Mouse (Mus musculus): ENCODE measurements around the gene Dnph1.

Gene Dnph1

DNA sequence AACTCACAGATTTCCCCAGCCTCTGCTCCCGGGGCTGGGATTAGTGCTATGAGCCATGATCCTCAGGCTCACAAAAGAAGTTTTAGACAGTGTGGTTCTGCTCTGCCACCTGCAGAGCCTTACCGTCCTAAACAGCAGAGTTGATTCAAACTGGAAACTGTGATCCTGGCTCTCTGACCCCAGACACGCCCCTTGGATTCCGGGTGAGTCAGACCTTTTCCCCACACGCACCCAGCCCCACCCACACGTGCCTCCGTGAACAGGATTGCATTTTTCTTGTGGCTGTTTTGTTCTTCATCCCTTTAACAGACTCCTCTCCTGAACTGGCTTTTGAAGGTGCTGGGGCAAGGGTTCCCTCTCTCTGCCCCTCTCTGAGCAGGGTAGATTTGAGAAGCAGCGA, 1.4 kb downstream of the Dnph1 start:
- DNase-seq (ENCODE audit: extremely low read depth, insufficient read length, low spot score) = peak; percentile 79

DNA sequence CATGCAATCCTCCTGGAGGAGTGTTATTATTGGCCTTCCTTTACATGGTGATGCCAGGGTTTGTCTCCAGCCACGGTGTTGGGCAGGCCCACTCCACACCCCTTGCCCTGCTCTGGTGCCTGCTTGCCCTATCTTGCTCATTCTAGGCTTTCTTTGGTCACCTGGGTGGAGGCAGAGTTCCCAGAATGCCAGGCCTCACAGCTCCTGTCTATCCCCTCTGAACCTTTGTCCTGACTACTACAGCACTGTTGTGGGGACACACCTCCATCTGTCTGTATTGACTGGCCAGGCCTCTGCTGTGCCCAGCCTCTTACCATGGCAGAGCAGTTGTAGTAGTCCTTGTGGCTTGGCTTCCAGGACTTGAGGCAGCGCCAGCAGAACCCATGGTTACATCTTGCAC, 6.3 kb downstream of the Dnph1 start:
- DNase-seq (ENCODE audit: extremely low read depth, insufficient read length, low spot score) = no peak

DNA sequence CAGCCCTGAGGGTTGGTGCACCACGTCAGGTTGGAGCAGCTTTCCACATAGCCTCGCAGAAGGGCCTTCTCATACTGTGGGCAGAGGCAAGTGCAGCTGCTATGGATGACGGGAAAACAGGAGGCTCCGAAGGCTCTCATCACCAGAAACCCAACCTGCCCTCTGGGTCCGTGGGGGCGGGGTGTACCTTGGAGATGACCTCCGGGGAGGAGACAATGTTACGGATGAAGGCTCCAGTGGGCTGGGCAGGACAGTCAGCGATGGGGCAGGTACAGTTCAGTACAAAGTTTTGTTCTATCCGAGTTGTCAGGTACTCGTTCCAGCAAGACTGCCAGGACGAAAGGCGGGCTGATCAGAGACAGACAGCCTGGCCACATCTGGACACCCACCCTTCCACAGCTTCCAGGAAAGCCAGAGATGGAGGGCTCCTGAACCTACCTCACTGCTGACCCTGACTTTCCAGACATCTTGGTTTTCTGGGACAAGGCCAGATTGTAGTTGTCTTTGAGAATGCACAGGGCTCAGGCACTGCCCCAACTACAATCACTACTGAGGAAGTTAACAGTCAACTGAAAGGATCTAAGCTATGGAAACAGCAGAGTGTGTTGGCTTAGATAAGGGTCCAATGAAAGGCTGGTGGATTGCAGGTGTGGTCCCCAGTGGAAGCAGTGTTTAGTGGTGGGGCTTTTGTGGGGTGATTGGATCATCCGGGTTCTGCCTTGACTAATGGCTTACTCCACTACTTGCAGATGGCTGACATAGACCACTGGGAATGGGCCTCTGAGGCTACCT, 7.5 kb downstream of the Dnph1 start:
- DNase-seq (ENCODE audit: extremely low read depth, insufficient read length, low spot score) = no peak

DNA sequence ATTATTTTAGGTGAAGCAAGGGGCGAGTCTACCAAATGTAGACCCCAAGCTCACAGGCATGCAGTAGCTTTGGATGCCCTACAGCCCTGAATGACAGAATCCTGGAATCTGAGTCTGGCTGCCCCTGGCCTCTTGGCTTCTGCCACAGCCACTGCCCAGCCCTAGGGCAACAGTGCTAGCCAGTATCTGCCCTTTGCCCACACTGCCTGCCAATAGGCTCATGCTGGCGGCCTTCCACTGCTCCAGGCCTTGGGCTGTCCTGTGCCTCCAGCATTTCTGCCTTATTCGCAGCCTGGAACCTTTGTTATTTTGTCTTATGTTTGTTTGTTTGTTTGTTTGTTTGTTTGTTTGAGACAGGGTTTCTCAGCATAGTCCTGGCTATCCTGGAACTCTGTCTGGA, 9.1 kb downstream of the Dnph1 start:
- no peak for DNase-seq (ENCODE audit: extremely low read depth, insufficient read length, low spot score)

DNA sequence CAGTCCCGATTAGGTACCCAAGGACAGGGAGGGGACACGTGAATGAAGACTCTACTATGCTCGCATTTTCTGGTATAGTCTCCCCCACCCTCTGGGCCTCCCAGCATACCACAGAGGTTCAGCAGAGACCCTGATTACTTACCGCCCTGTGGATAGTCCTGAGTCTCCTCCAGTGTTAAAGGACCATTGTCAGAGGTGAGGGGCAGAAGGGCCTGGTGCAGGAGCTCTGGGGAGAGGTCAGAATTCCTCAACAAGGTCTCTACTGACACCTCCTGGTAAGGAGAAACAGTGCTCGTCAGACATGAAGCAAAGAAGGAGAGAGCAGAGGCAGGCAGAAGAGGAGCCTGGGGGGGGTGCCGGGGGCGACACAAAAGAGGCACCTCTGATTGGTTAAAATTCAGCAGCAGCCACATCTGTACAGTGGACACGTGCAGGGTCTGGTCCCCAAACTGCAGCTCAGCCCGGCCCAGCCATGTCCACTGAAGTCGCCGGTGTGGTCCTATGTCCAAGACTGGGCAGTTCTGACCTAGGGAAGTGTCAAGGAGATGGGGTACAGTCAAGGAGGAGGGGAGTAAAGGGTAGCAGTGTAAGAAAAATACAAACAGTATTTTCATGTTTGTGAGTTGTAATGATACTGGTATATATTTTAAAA, 14.7 kb downstream of the Dnph1 start:
- DNase-seq (ENCODE audit: extremely low read depth, insufficient read length, low spot score) = no peak

DNA sequence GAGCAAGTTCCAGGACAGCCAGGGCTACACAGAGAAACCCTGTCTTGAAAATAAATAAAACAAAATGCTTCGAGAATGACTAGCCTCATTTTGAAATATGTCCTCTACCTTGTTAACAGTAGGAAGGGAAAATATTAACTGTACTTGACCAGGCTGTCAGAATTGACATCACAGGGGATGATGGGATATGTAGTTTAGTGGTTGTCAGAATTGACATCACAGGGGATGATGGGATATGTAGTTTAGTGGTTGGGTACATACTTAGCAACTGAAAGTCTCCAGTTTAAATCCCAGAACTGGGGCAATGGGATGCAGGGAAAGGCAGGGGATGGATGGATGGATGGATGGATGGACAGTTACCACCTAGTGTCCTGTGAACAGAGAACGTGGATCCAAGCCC, 16.8 kb downstream of the Dnph1 start:
- DNase-seq (ENCODE audit: extremely low read depth, insufficient read length, low spot score) = no peak

DNA sequence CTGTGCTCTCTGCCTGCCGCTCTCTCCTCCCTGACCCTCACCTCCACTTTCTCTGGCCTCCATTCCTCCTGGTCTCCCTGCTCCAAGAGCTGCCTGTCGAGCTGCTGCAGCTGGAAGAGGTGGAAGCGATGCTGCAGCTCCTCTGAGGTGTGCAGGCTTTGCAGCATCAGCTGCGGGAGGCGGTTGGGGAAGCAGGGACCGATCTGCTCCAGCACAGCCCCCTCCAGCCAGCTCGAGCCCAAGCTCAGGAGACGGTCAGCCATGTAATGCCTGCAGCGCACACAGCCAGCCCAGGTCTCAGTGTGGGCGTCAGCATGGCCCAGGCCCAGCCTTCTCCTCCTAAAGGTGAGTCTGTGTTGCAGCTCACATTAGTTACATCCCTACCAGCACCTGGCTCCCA, 23.5 kb downstream of the Dnph1 start:
- no peak for DNase-seq (ENCODE audit: extremely low read depth, insufficient read length, low spot score)

DNA sequence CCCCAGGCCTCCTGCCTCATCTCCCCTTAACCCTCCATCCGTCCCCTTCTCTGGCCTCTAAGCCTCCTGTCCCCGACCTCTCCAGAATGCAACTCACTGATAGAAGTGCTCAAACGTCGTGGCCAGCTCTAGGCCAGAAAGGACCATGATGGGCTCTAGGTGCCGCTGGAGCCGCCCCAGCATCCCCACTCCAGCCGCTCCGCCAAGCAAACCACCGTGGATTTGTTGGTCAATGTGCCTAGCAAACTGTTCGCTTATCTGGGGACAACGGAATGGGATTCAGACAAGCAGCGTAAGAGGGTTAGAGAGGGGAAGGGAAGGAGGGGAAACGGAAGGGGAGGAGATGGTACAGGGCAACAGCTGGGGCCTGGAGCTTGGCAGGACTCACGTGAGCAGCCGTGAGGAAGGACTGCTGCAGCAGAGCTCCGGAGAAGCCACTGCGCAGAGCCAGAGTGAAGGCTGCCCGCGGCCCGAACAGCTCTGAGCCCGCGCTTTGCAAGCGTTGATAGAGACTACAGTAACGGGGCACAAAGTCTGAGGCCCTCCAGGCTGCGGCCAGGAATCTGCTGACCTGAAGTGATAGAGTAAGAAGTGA, 24.0 kb downstream of the Dnph1 start:
- no peak for DNase-seq (ENCODE audit: extremely low read depth, insufficient read length, low spot score)

DNA sequence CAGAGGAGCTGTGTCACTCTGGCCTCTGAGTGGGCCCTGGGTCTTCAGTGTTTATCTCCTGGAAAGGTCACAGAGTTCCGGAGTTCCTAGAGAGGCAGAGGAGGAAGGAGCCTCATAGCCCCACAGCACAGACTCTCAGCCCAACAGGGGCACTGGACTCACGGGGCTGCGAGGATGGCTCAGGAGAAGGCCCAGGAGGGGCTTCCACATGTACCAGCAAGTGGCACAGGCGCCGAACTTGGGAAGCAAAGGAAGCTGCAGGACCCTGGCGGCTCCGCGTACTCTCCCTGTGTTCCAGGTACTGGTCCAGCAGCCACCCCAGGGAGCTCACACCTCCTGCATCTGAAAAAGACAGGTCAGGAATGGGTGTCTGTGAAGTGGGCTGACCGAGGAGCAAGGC, 24.7 kb downstream of the Dnph1 start:
- no peak for DNase-seq (ENCODE audit: extremely low read depth, insufficient read length, low spot score)

DNA sequence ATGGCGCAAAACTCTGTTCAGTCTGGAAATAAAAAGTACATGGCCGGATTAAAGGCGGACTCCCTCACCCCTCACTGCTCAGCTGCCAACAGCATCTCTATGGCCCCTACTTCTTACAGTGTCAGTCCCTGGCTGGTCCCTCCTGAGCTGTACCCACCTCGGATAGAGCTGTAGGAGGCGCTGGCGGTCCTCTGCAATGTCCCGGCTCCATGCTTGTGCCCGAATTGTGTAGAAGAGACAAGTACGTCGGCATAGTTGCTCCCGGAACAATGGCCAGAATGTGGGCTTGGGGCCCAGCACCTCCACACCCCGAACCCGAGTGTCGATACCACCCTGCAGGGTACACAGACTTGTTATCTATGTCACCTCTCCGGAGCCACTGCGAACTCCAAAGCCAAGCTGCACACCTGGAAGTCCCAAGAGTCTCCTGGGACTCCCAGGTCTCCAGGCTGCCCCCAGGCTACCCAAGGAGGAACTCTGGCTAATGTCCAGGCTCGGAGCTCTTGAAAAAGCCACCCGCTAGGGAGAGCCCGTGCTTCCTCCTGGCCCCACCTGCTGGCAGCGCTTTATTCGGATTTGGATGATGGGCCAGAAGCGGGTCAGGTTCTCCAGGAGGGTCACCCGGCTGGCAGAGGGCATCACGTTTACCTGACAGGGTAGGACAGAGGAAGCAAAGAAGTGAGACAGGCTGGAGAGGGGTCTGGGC, 25.6 kb downstream of the Dnph1 start:
- no peak for DNase-seq (ENCODE audit: extremely low read depth, insufficient read length, low spot score)

DNA sequence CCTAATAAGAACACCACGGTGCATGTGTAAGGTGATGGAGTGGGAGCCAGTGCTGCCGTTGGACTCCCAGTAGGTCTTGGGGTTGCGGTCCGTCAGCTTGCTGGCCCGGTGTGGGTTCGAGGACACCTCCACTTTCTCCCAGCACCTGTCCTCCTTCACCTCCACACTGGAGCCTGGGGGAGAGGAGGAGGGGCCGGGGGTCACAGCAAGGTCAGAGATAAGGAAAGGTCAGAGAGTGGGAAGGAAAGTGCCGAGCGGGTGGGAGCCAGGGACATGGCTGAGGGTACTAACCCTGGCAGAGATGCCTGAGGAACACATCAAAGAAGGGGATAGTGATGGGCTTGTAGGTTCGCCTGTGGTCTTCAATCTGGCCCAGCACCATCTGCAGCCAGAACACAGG, 28.6 kb downstream of the Dnph1 start:
- DNase-seq (ENCODE audit: extremely low read depth, insufficient read length, low spot score) = no peak

DNA sequence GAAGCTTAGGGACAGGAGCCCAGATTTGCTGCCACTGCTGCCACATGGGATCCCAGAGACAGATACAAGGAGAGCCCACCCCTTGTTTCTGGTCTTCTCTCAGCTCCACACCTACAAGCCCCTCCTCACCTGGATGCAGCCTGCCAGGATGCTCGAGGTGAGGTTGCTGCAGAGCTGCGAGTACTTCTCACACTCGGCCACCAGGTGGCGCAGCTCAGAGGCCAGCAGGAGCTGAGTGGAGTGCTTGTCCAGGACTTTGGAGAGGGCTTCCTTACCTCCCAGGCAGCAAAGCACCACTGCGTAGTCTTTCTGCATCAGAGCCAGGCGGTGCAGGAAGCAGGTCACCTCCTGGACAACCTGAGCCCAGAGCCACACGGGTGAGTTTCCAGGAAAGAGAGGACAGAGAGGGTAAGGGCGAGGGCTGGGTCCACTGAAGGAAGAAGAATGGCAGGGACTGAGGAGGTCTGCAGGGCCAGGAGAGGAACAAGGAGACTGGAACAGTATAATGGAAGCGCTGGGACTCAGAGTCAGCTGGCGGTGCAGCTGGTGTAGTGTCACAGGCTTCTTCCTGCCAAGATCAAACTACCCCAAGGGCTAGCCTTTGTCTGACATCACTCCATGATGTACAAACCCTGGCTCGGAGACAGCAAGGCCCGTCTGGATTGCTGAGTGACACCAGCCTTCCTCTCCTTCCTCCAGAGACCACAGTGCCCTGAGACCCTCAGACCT, 29.2 kb downstream of the Dnph1 start:
- DNase-seq (ENCODE audit: extremely low read depth, insufficient read length, low spot score) = peak; percentile 61

DNA sequence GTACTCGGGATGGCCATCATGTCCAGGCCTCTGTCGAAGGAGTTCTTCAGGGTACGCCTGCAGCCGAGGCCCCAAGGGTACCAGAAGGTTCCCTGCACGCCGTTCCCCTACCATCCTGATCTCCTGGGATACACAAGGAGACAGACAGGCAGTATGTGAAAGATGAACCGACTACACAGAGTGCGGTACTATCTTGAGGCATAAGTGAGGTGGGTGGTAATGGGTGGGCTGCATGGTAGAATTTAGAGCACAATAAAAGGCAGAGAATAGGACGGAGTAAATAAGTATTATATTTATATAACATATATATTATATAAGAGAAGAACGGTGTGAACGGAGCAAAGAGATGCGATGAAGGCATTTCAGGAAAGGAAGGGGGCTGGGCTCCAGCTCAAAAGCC, 47.1 kb downstream of the Dnph1 start:
- no peak for DNase-seq (ENCODE audit: extremely low read depth, insufficient read length, low spot score)

DNA sequence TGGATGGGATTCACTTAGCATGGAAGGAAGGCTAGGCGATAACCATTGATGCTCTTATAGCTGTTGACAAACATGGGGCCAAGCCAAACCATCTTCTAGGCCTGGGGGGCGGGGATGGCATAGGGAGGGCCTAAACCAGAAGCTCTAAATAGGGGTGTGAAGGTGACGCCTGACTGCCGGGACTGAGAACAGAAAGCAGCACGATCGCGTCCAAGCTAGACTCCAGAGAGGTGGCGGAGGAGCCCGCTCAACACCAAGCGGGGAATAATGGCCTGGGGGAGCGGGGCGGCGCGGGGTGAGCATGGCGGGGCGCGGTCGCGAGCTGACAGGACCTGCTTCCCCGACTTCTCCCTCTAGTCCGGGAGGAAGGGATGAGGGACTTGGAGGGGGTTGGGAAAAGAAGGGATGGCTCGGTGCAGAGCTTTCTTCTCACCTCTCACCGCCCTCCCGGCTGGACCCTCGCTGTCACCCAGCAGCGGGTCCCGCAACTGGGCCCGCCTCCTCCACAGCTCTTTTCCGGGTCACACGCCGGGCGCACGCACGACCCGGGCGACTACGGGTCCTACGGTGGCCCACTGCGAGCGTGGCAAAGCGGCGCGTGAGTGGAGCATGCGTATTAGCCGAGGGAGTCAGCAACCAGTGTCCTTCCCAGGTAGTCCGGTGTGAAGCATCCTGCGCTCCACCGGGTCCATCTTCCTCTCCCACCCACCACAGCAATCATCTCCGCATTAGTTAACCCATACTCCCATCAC, 49.5 kb downstream of the Dnph1 start, which contains the start of gene Cul9:
TSS of gene Cul9 (minus strand) at position 576 of the 752 bp plus-strand sequence.
- DNase-seq (ENCODE audit: extremely low read depth, insufficient read length, low spot score) = no peak

DNA sequence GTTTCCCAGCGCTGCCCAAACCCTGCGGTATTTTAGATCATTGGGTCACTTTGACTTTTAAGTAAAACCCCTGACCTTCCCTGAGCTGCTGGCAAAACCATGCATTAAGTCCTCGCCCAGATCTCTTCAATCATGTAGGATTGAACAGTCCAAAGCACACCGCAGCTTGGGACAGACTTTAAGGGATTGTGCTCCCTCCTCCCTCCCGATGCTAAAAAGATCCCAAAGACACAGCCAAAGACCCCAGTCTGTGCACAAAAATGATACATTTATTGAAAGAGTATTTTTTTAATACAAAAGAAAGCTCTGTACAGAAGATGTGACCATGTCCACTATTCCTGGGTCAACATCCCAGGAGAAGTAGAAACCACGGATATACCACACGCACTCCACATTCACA, 50.1 kb downstream of the Dnph1 start:
- DNase-seq (ENCODE audit: extremely low read depth, insufficient read length, low spot score) = no peak

DNA sequence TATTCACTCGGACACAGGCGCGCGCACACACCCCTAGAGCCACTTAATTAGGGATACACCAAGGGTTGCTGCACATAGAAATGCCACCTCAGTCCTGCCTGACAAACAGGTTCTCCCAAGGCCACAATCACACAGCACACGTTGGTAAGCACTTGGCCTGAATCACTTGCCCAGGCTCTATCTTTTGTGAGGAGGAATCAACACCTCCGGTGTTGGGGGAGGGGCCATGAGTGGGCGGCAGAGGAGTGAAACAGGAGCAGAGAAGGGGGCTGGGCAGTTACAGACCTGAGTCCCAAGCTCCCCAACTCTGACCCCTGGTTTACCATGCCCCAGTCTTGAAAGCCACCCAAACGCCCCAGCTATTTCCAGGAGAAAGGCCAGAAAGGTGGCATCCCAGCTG, 50.5 kb downstream of the Dnph1 start:
- DNase-seq (ENCODE audit: extremely low read depth, insufficient read length, low spot score) = no peak

DNA sequence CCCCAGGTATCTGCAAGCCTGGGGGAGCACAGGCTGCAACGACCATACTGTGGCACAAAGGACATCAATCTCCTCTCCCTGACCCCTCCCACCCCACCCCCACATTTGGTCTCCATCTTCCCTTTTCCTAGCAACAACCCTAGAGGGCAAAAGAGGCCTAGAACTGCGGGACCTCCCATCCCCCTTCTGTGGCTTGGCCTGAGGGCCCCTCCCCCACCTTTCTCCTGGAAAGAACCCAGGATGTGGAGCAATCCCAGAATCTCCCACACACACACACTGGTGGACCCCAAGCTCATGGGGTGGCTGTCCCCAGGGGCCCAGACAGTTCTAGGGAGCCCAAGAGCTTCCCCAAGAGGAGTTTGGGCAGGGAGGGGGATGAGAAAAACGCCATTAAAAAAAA, 51.4 kb downstream of the Dnph1 start:
- DNase-seq (ENCODE audit: extremely low read depth, insufficient read length, low spot score) = no peak

DNA sequence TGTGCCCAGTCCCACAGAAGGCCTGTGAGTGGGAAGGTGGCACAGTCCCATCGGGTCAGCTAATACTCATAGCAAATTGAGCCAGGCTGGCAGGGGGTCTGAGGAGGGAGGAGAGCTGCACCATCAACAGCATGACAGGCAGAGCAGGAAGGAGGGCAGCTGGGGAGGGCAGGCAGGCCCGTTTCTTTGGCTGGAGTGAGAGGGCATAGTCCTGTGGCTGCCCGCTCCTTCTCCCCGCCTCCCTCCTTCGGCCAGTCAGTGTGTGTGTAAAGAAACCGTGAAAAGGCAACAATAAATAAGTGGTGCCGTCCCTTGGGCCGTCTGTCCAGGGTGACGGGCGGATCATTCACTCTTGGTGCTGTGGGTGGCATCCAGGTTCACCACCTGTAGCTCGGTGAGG, 52.2 kb downstream of the Dnph1 start:
- DNase-seq (ENCODE audit: extremely low read depth, insufficient read length, low spot score) = no peak

DNA sequence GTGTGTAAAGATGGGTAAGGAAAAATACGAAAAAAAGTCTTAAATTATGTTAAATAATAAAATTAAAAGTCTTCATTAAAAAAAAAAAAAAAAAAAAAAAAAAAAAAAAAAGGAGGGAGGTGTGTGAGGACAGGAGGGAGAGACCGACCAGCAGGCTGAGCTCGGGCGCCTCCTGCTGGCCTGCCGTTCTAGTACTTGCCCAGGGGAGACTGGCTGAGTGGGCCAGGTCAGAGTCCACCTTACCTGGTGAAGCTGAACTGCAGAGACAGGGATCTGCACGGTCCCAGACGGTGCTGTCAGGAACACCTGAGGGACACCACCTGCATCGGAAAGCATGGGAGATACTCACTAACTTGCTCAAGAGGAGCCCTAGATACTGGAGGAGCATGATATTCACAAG, 52.7 kb downstream of the Dnph1 start:
- peak; percentile 45 for DNase-seq (ENCODE audit: extremely low read depth, insufficient read length, low spot score)

Data from 3134 (cell line).